Mouse (Mus musculus) frontal cortex, postnatal 14 days (tissue): Measurements from ENCODE around the gene Scel.
A peak's percentile ranks its signal among the peaks of the same experiment; 100 is the strongest.

Experiments
- DNase-seq, 2 experiments: peaks; one replicate each; pipeline ENCODE4 v3.0.0; 2022; ENCODE audit warnings: low spot score in 2 of 2

The Scel gene

GRCm38 (mm10) chr14:103513473-103513811, 300 bp downstream of the Scel start:
- no peak for DNase-seq

- no peak for DNase-seq
Measured at GRCm38 (mm10) chr14:103515419-103515818, 2.3 kb downstream of the Scel start.

- DNase-seq: no peak
Measured at GRCm38 (mm10) chr14:103526286-103526685, 13.1 kb downstream of the Scel start.

- DNase-seq: no peak
Measured at GRCm38 (mm10) chr14:103529733-103530367, 16.7 kb downstream of the Scel start.

- DNase-seq: no peak
Measured at GRCm38 (mm10) chr14:103531722-103532341, 18.7 kb downstream of the Scel start.

- no peak for DNase-seq
Measured at GRCm38 (mm10) chr14:103535511-103536024, 22.4 kb downstream of the Scel start.

GRCm38 (mm10) chr14:103536334-103536733, 23.2 kb downstream of the Scel start:
- no peak for DNase-seq

GRCm38 (mm10) chr14:103537355-103538056, 24.4 kb downstream of the Scel start:
- peak in 1 of 2 experiments; percentile 52 for DNase-seq

GRCm38 (mm10) chr14:103539796-103540195, 26.7 kb downstream of the Scel start:
- DNase-seq: no peak

- no peak for DNase-seq
Measured at GRCm38 (mm10) chr14:103541679-103542078, 28.5 kb downstream of the Scel start.

GRCm38 (mm10) chr14:103543304-103544079, 30.4 kb downstream of the Scel start:
- no peak for DNase-seq

- DNase-seq: no peak
Measured at GRCm38 (mm10) chr14:103545734-103546133, 32.6 kb downstream of the Scel start.

GRCm38 (mm10) chr14:103546246-103546645, 33.1 kb downstream of the Scel start:
- no peak for DNase-seq

- no peak for DNase-seq
Measured at GRCm38 (mm10) chr14:103548220-103548619, 35.1 kb downstream of the Scel start.

- DNase-seq: peak; percentile 67 to 85
Measured at GRCm38 (mm10) chr14:103550480-103550879, 37.3 kb downstream of the Scel start.

- no peak for DNase-seq
Measured at GRCm38 (mm10) chr14:103550921-103551320, 37.8 kb downstream of the Scel start.

- no peak for DNase-seq
Measured at GRCm38 (mm10) chr14:103551921-103552320, 38.8 kb downstream of the Scel start.

GRCm38 (mm10) chr14:103552379-103552778, 39.2 kb downstream of the Scel start:
- DNase-seq: no peak

GRCm38 (mm10) chr14:103556609-103557008, 43.5 kb downstream of the Scel start:
- DNase-seq: no peak

GRCm38 (mm10) chr14:103561383-103562096, 48.4 kb downstream of the Scel start:
- no peak for DNase-seq

GRCm38 (mm10) chr14:103567957-103568356, 54.8 kb downstream of the Scel start:
- no peak for DNase-seq
